16 mouse cellular contexts compared by ENCODE assay signal in genomic region chr1:91987431-91987830, GRCm38 (mm10).
DNase-seq lines count a peak whose midpoint lies in the region; ATAC-seq and TF ChIP-seq lines count a peak whose summit lies in the region.
"Had no signal": no experiment of that assay in that cellular context is flagged by ENCODE, and none has a peak within 500 bp of the region (broad histone marks: within the 10 kb centered on the region; RNA-seq: fewer than 3 reads in every experiment).

No protein-coding gene starts in this region.

- peak; percentile 41 to 46 for DNase-seq in cerebellum, adult 18-20 months
- DNase-seq in cerebellum, postnatal 4 days (ENCODE audit: low spot score in 2 of 2), result no peak
- DNase-seq in cerebellum, adult 9-11 months, result peak; percentile 17
- peak; percentile 34 to 40 for DNase-seq in gastrocnemius, postnatal 36 days
- peak; percentile 49 to 78 for DNase-seq in left cerebral cortex, postnatal 25 days (ENCODE audit: low spot score in 2 of 2)
- DNase-seq in ovary, adult 18-20 months (ENCODE audit: low spot score), result no peak
- DNase-seq in lung, postnatal 36 days, result no peak
- DNase-seq in midbrain, postnatal 0 days (ENCODE audit: low spot score), result no peak
- DNase-seq: spleen, adult 18-20 months; thymus, adult 2 months had no signal

- no peak for ATAC-seq in midbrain, postnatal 0 days (ENCODE audit: low FRiP score)
- ATAC-seq: activated CD4-positive, CD25-positive, alpha-beta regulatory T cell, adult 4 months; hindbrain, postnatal 0 days; midbrain, embryonic 16.5 days had no signal

- H3K9me3 ChIP-seq in midbrain, postnatal 0 days (ENCODE audit: low read length), result no peaks in the 10 kb centered on the region
- H3K9me3 ChIP-seq: limb, embryonic 12.5 days; lung, embryonic 15.5 days; neural tube, embryonic 15.5 days had no signal

- H3K27me3 ChIP-seq in midbrain, postnatal 0 days (ENCODE audit: insufficient read depth, low read length), result no peaks in the 10 kb centered on the region
- H3K27me3 ChIP-seq: limb, embryonic 12.5 days; lung, embryonic 15.5 days; neural tube, embryonic 15.5 days had no signal

- WGBS in midbrain, postnatal 0 days, result 84% methylated on average over 8 of the region's 8 CpGs

- no peak overlapping the region for H3K9ac ChIP-seq in midbrain, postnatal 0 days (replicated peaks; ENCODE audit: low read length, poor library complexity, severe bottlenecking)
- H3K9ac ChIP-seq: limb, embryonic 12.5 days; lung, embryonic 15.5 days; neural tube, embryonic 15.5 days had no signal

- H3K4me1 ChIP-seq in midbrain, postnatal 0 days (ENCODE audit: insufficient read depth, low read length), result no peaks in the 10 kb centered on the region
- H3K4me1 ChIP-seq: limb, embryonic 12.5 days; lung, embryonic 15.5 days; neural tube, embryonic 15.5 days had no signal

- no peak for TF ChIP-seq CTCF in midbrain, postnatal 0 days (IDR thresholded peaks at IDR 0.05)

- intact Hi-C loops in gastrocnemius, postnatal 36 days (cut with DNase I), result no loop called here
- intact Hi-C loops in left cerebral cortex, postnatal 25 days (cut with DNase I), result loop anchor here (5.0 kb wide), 1 partner anchor 465 kb away; no protein-coding TSS in a partner anchor

- peaks cover 69% of the 10 kb centered on the region for H3K36me3 ChIP-seq in midbrain, postnatal 0 days (ENCODE audit: insufficient read depth, low read length)

- no peak overlapping the region for H3K27ac ChIP-seq in midbrain, postnatal 0 days (ENCODE audit: low read depth, low read length)
- H3K27ac ChIP-seq: hindbrain, postnatal 0 days; limb, embryonic 12.5 days; lung, embryonic 15.5 days; neural tube, embryonic 15.5 days had no signal

- no peak overlapping the region for H3K4me2 ChIP-seq in midbrain, postnatal 0 days (ENCODE audit: low read depth, low read length, poor library complexity, severe bottlenecking)
- H3K4me2 ChIP-seq: limb, embryonic 12.5 days; lung, embryonic 15.5 days; neural tube, embryonic 15.5 days had no signal

- H3K4me3 ChIP-seq in midbrain, postnatal 0 days (ENCODE audit: low read depth, low read length), result no peak overlapping the region
- H3K4me3 ChIP-seq: limb, embryonic 12.5 days; lung, embryonic 15.5 days; neural tube, embryonic 15.5 days had no signal

Comparison
In these comparisons a context has a peak if more than half of its experiments do, and no peak if none do; other contexts are left out.
1. DNase-seq: peak in cerebellum, adult 18-20 months (2 of 2), cerebellum, adult 9-11 months (single experiment), gastrocnemius, postnatal 36 days (2 of 2) and left cerebral cortex, postnatal 25 days (2 of 2); none in cerebellum, postnatal 4 days (0 of 2), ovary, adult 18-20 months (single experiment), lung, postnatal 36 days (single experiment) and midbrain, postnatal 0 days (single experiment).